Mouse (Mus musculus): ENCODE measurements around the gene Plcl1. TPM values are rescaled to one million over a fixed set of nuclear protein-coding genes. Genes with fewer than 3 reads are reported as not detected.
A peak's percentile ranks its signal among the peaks of the same experiment; 100 is the strongest.

The Plcl1 gene
- polyA plus RNA-seq, 1 experiment from 2014 or later = 4.2 TPM

GRCm38 (mm10) chr1:55554405-55554804, 148.7 kb downstream of the Plcl1 start:
- H3K9me3 ChIP-seq = no peaks in the 10 kb centered on the region
- no peak for ATAC-seq (ENCODE audit: low FRiP score)
- no peak overlapping the region for H3K4me3 ChIP-seq
- no peaks in the 10 kb centered on the region for H3K36me3 ChIP-seq
- H3K4me2 ChIP-seq = no peak overlapping the region
- no peak overlapping the region for H3K27ac ChIP-seq
- no peak overlapping the region for H3K9ac ChIP-seq
- H3K27me3 ChIP-seq = no peaks in the 10 kb centered on the region
- WGBS = 86% methylated on average over 3 of the region's 3 CpGs
- H3K4me1 ChIP-seq (replicated peaks) = no peaks in the 10 kb centered on the region

GRCm38 (mm10) chr1:55557960-55558359, 152.2 kb downstream of the Plcl1 start:
- Histone ChIP-seq H3K27me3 (no peaks in the 10 kb centered on the region), H3K27ac (no peak overlapping the region), H3K4me2 (no peak overlapping the region), H3K4me1 (replicated peaks) (0 out of 2 replicates have a peak, but pooled peaks cover 3% of the 10 kb centered on the region), H3K9me3 (no peaks in the 10 kb centered on the region), H3K36me3 (no peaks in the 10 kb centered on the region), H3K4me3 (no peak overlapping the region), H3K9ac (no peak overlapping the region)
- 88% methylated on average over 7 of the region's 7 CpGs for WGBS
- ATAC-seq (ENCODE audit: low FRiP score) = no peak

- no peak overlapping the region for H3K27ac ChIP-seq
- ATAC-seq (ENCODE audit: low FRiP score) = no peak
- no peaks in the 10 kb centered on the region for H3K27me3 ChIP-seq
- H3K4me2 ChIP-seq = no peak overlapping the region
- 0 out of 2 replicates have a peak, but pooled peaks cover 3% of the 10 kb centered on the region for H3K4me1 ChIP-seq (replicated peaks)
- 86% methylated on average over 1 of the region's 1 CpGs for WGBS
- no peaks in the 10 kb centered on the region for H3K36me3 ChIP-seq
- no peak overlapping the region for H3K4me3 ChIP-seq
- H3K9me3 ChIP-seq = no peaks in the 10 kb centered on the region
- H3K9ac ChIP-seq = no peak overlapping the region
These were observed 152.7 kb downstream of the Plcl1 start for GRCm38 (mm10) chr1:55558409-55558808.

DNA sequence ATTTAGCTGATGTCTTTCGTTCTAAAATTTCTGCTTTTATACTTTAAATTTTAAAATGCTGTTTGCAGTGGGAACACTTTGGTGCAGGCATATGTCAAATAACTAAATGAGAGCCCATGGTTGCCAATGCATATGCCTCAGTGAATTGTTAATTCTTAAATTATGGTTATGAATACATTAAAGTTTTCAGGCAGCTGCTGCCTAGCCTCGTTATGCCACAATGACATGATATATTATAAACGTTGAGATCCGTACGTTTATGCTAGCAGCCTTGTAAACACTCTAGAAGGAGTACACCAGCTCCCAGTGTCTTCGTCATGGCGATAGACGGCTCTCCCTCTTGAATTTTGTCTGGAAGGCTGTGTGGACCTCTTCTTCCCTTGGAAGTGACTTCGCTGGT, 154.3 kb downstream of the Plcl1 start:
- H3K36me3 ChIP-seq = no peaks in the 10 kb centered on the region
- no peaks in the 10 kb centered on the region for H3K9me3 ChIP-seq
- H3K27ac ChIP-seq = no peak overlapping the region
- no peaks in the 10 kb centered on the region for H3K27me3 ChIP-seq
- no peak for ATAC-seq (ENCODE audit: low FRiP score)
- no peak overlapping the region for H3K9ac ChIP-seq
- 0 out of 2 replicates have a peak, but pooled peaks cover 3% of the 10 kb centered on the region for H3K4me1 ChIP-seq (replicated peaks)
- no peak overlapping the region for H3K4me3 ChIP-seq
- no peak overlapping the region for H3K4me2 ChIP-seq
- WGBS = 70% methylated on average over 9 of the region's 9 CpGs

DNA sequence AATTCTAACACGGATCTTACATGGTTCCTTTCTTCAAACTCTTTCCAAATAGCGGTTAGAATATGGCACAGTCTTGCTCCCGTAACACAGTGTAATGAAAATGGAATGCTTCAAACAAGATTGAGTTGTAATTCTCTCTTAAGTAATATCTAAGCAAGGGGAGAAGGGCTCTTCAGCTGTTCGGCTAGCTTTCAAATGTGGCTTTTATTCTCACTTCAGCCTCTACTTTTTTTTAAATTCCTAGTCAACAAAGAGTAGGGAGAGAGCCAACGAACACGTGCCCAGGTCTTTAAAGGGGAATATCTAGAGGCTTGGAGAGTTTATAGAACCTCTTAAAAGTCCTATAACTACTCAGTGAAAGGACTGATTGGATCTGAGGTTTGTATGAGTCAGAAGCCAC, 160.2 kb downstream of the Plcl1 start:
- Histone ChIP-seq H3K27me3 (no peaks in the 10 kb centered on the region), H3K4me3 (no peak overlapping the region), H3K9me3 (no peaks in the 10 kb centered on the region), H3K27ac (no peak overlapping the region), H3K4me2 (no peak overlapping the region), H3K9ac (no peak overlapping the region), H3K36me3 (no peaks in the 10 kb centered on the region), H3K4me1 (replicated peaks) (peaks cover 6% of the 10 kb centered on the region)
- WGBS = 84% methylated on average over 6 of the region's 6 CpGs
- no peak for ATAC-seq (ENCODE audit: low FRiP score)

- H3K36me3 ChIP-seq = no peaks in the 10 kb centered on the region
- H3K27me3 ChIP-seq = no peaks in the 10 kb centered on the region
- H3K9me3 ChIP-seq = no peaks in the 10 kb centered on the region
- no peak overlapping the region for H3K4me3 ChIP-seq
- H3K4me1 ChIP-seq (replicated peaks) = peaks cover 6% of the 10 kb centered on the region
- WGBS = 48% methylated on average over 5 of the region's 5 CpGs
- peak; percentile 65 for ATAC-seq (ENCODE audit: low FRiP score)
- peak overlapping the region; percentile 72 for H3K27ac ChIP-seq
- no peak overlapping the region for H3K4me2 ChIP-seq
- H3K9ac ChIP-seq = no peak overlapping the region
These were observed 162.2 kb downstream of the Plcl1 start for GRCm38 (mm10) chr1:55567801-55568360.

DNA sequence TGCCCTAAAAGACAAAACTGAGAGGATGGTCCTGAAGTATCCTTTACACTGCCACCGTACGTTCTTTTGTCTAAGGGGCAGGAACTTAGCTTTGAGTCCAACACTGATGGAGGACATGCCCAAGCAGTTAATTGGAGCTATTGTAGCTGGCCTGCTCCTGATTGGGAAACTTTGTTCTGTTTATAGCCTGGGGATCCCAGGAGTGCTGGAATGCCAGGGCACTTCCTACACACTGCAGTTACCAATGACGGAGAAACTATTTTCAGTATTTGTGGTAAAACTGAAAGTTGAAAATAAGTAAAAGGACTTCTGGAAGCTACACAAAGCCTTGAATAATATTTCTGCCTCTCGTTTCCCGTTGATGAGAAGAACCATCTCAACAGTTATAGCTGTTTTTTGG, 164.5 kb downstream of the Plcl1 start:
- Histone ChIP-seq H3K27me3 (no peaks in the 10 kb centered on the region), H3K36me3 (no peaks in the 10 kb centered on the region), H3K4me1 (replicated peaks) (peaks cover 6% of the 10 kb centered on the region), H3K4me2 (no peak overlapping the region), H3K9me3 (no peaks in the 10 kb centered on the region), H3K4me3 (no peak overlapping the region), H3K27ac (no peak overlapping the region), H3K9ac (no peak overlapping the region)
- no peak for ATAC-seq (ENCODE audit: low FRiP score)
- 81% methylated on average over 5 of the region's 5 CpGs for WGBS

DNA sequence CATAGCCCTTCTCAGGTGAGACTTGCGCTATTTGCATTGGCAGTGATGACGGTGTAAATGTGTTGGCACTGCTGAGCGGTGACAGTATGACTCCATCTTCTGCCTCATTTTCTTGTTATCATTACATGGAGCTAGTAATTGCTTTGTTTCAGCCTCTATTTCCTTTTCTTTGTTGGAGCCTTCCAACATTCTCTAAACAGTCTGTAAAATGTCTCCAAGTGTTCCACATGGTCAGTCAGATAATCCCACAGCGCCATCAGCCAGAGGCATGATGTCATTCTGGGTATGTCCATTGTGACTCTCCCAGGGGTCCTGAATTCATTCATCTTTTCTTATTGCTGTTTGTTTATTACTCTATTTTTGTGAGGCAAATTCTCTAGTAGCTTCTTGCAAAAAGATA, 165.7 kb downstream of the Plcl1 start:
- H3K36me3 ChIP-seq = no peaks in the 10 kb centered on the region
- no peak for ATAC-seq (ENCODE audit: low FRiP score)
- no peaks in the 10 kb centered on the region for H3K9me3 ChIP-seq
- WGBS = 91% methylated on average over 4 of the region's 4 CpGs
- H3K4me1 ChIP-seq (replicated peaks) = peaks cover 6% of the 10 kb centered on the region
- H3K4me3 ChIP-seq = no peak overlapping the region
- no peak overlapping the region for H3K27ac ChIP-seq
- no peak overlapping the region for H3K4me2 ChIP-seq
- H3K27me3 ChIP-seq = no peaks in the 10 kb centered on the region
- no peak overlapping the region for H3K9ac ChIP-seq

DNA sequence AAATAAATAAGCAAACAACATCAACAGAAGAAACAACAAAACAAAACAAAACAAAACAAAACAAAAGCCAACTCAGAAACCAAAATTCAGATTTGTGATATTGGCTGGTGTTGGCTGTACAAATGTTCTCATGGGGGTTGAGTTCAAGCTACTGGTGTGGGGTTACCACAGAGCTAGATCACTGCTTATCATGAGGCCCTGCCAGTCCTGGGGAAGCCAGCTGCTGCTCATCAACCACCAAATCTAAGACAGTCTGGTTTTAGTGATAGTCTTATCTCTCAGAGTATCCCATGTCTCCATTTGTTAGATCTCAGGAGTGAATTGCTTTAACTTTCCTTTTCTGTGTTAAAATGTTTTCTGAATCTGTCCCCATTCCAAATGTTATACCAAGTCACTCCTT, 166.5 kb downstream of the Plcl1 start:
- no peak for ATAC-seq (ENCODE audit: low FRiP score)
- Histone ChIP-seq H3K4me2 (no peak overlapping the region), H3K27ac (no peak overlapping the region), H3K4me3 (no peak overlapping the region), H3K4me1 (replicated peaks) (peaks cover 6% of the 10 kb centered on the region), H3K36me3 (no peaks in the 10 kb centered on the region), H3K9me3 (no peaks in the 10 kb centered on the region), H3K27me3 (no peaks in the 10 kb centered on the region), H3K9ac (no peak overlapping the region)

- no peak overlapping the region for H3K9ac ChIP-seq
- no peak overlapping the region for H3K4me2 ChIP-seq
- H3K27ac ChIP-seq = no peak overlapping the region
- peaks cover 5% of the 10 kb centered on the region for H3K4me1 ChIP-seq (replicated peaks)
- WGBS = 96% methylated on average over 3 of the region's 3 CpGs
- H3K27me3 ChIP-seq = no peaks in the 10 kb centered on the region
- no peaks in the 10 kb centered on the region for H3K9me3 ChIP-seq
- no peak overlapping the region for H3K4me3 ChIP-seq
- H3K36me3 ChIP-seq = no peaks in the 10 kb centered on the region
- no peak for ATAC-seq (ENCODE audit: low FRiP score)
These were observed 166.9 kb downstream of the Plcl1 start for GRCm38 (mm10) chr1:55572664-55573063.

DNA sequence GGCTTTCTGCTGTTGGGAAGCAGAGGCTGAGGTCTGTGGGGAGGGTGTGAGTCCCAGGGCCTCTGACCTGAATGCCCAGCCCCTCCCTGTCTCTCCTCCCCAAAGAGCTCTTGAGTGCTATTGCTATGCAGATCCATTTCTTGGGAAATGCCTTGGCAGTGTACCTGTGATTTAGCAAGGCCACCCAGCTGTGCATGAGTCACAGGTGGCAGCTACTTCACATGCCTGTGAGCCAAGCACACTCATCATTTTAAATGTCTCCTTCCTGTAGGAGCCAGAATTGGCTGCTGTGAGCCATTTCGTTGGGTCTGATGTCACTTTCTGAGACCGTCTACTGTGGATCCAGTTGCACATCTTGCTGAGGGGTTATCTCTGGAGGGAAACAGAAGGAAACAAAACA, 170.2 kb downstream of the Plcl1 start:
- Histone ChIP-seq H3K4me1 (replicated peaks) (no peaks in the 10 kb centered on the region), H3K36me3 (no peaks in the 10 kb centered on the region), H3K4me3 (no peak overlapping the region), H3K9me3 (no peaks in the 10 kb centered on the region), H3K4me2 (no peak overlapping the region), H3K9ac (no peak overlapping the region), H3K27ac (no peak overlapping the region), H3K27me3 (no peaks in the 10 kb centered on the region)
- ATAC-seq (ENCODE audit: low FRiP score) = no peak
- 51% methylated on average over 2 of the region's 2 CpGs for WGBS

DNA sequence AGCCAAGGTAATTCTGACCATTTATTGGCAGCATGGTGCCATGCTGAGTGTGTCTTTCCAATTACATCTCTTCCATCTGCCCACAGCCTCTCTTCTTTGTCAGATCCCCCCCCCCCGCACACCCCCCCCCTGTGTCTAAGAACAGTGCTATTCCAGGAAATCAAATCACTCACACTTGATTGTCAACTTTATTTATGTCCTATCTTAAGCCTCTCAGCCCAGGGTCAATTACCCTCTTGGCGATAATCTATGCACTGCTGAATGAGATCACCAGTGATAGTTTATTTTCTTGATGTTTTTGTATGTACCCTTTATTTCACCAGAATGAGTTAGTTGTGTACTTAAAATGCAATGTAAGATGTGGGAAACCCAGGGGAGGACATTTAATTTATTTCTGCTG, 176.0 kb downstream of the Plcl1 start:
- no peaks in the 10 kb centered on the region for H3K4me1 ChIP-seq (replicated peaks)
- 69% methylated on average over 2 of the region's 2 CpGs for WGBS
- H3K27ac ChIP-seq = no peak overlapping the region
- H3K9me3 ChIP-seq = no peaks in the 10 kb centered on the region
- H3K9ac ChIP-seq = no peak overlapping the region
- no peak overlapping the region for H3K4me2 ChIP-seq
- no peaks in the 10 kb centered on the region for H3K36me3 ChIP-seq
- ATAC-seq (ENCODE audit: low FRiP score) = peak; percentile 21; the same call in 1 of the 2 replicates
- no peaks in the 10 kb centered on the region for H3K27me3 ChIP-seq
- H3K4me3 ChIP-seq = no peak overlapping the region

- H3K4me3 ChIP-seq = no peak overlapping the region
- H3K4me2 ChIP-seq = no peak overlapping the region
- 92% methylated on average over 4 of the region's 4 CpGs for WGBS
These were observed 179.7 kb downstream of the Plcl1 start for GRCm38 (mm10) chr1:55585441-55585840.

More at GRCm38 (mm10) chr1:55585441-55585840, 179.7 kb downstream of the Plcl1 start:
- Histone ChIP-seq H3K9ac (no peak overlapping the region), H3K36me3 (no peaks in the 10 kb centered on the region), H3K27me3 (no peaks in the 10 kb centered on the region), H3K9me3 (no peaks in the 10 kb centered on the region), H3K4me1 (replicated peaks) (peaks cover 3% of the 10 kb centered on the region), H3K27ac (no peak overlapping the region)
- ATAC-seq (ENCODE audit: low FRiP score) = no peak
